Mouse (Mus musculus): ENCODE results near the gene Nectin1. TPM values are rescaled to one million over a fixed set of nuclear protein-coding genes. Genes with fewer than 3 reads are reported as not detected.
A peak's percentile ranks its signal among the peaks of the same experiment; 100 is the strongest.

Gene Nectin1
- polyA plus RNA-seq, 1 experiment from 2014 or later, result 15.2 TPM

DNA sequence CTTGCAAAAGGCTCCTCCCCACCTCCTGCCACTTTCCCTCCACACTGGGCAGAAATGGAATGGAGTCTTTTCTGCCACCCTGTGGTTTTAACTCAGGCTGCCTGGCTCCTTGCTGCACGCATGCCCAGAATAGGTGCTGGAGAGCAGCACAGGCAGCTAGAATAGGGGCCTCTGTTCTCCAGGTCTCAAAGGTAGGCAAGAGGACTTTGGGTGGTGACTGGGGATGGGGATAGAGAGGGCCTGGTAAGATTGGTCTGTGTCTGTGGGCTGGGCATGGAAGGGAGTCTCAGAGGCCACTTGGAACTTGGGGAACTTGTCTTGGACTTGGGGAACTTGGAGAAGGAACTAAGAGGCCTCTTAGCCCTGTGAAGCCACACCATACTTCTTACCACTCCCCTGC, 27.3 kb downstream of the Nectin1 start:
- H3K9ac ChIP-seq, result no peak overlapping the region
- peaks cover 61% of the 10 kb centered on the region for H3K4me1 ChIP-seq
- 82% methylated on average over 1 of the region's 1 CpGs for WGBS
- ATAC-seq (ENCODE audit: low FRiP score, low read depth), result no peak
- no peak overlapping the region for H3K4me3 ChIP-seq
- H3K27me3 ChIP-seq (replicated peaks), result no peaks in the 10 kb centered on the region
- no peak overlapping the region for H3K4me2 ChIP-seq (replicated peaks)
- no peaks in the 10 kb centered on the region for H3K36me3 ChIP-seq
- no peaks in the 10 kb centered on the region for H3K9me3 ChIP-seq
- H3K27ac ChIP-seq, result no peak overlapping the region

DNA sequence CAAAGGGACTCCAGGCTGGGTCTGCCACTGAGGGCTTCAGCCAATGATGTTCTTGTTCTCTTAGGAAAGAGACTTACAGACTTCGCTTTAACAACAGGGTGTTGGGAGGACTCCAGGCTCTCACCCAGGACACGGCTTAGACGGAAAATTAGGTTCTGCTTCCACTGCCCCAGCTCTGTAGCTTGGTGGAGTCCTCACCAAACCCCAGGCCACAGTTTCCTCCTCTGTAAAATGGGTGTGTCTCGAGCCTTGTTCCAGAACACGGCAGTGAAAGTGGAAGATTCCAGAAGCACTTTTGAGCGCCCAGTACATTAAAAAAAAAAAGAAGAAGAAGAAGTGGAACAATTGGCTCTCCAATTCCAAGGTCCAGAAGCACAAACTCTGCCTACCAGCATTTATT, 28.7 kb downstream of the Nectin1 start:
- Histone ChIP-seq H3K9ac (no peak overlapping the region), H3K4me1 (peaks cover 60% of the 10 kb centered on the region), H3K9me3 (no peaks in the 10 kb centered on the region), H3K4me3 (no peak overlapping the region), H3K36me3 (no peaks in the 10 kb centered on the region), H3K27ac (no peak overlapping the region), H3K27me3 (replicated peaks) (no peaks in the 10 kb centered on the region), H3K4me2 (replicated peaks) (no peak overlapping the region)
- ATAC-seq (ENCODE audit: low FRiP score, low read depth), result no peak
- 88% methylated on average over 6 of the region's 6 CpGs for WGBS

DNA sequence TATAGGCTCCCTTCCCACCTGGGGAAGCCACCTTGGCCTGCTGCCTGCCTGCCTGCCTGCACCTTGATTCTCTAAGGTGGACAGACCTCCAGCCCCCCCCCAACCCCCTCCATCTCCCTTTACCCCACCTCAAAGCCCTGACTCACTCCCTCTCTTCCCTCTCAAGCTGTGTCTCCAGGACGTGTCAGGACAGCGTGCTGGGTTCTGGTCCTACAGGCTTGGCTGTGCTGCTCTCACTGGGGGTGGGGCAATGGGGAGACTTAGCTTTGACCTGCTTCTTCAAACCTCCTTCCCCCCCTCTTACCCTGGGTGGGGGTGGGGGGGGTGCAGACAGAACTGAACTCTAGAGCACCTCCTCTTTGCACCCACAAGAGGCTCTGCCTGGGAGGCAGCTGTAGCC, 29.7 kb downstream of the Nectin1 start:
- Histone ChIP-seq H3K9ac (no peak overlapping the region), H3K4me3 (no peak overlapping the region), H3K9me3 (no peaks in the 10 kb centered on the region), H3K27ac (no peak overlapping the region), H3K4me1 (peaks cover 52% of the 10 kb centered on the region), H3K27me3 (replicated peaks) (no peaks in the 10 kb centered on the region), H3K4me2 (replicated peaks) (no peak overlapping the region), H3K36me3 (no peaks in the 10 kb centered on the region)
- 81% methylated on average over 2 of the region's 2 CpGs for WGBS
- no peak for ATAC-seq (ENCODE audit: low FRiP score, low read depth)

DNA sequence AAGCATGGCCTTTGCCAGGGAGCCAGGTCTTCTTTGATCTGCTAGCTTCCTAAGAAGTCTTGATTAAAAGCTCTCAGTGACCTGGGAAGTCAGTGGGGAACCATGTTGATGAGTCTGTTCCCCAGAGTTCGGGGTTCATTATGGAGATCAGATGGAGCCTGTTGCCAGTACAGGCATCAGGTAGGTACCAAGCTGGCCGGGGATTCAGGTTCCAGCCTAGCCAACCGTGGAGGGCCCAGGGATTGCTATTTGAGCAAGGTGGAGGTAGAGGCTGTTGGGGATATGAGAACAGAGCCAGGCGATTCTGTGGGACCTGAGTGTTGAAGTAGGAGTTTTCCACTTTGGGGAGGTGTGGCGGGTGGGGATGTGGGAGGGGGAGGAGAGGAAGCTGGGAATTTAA, 30.6 kb downstream of the Nectin1 start:
- 80% methylated on average over 5 of the region's 5 CpGs for WGBS
- Histone ChIP-seq H3K27ac (no peak overlapping the region), H3K4me1 (peaks cover 43% of the 10 kb centered on the region), H3K4me2 (replicated peaks) (no peak overlapping the region), H3K27me3 (replicated peaks) (no peaks in the 10 kb centered on the region), H3K9me3 (no peaks in the 10 kb centered on the region), H3K4me3 (no peak overlapping the region), H3K9ac (no peak overlapping the region), H3K36me3 (no peaks in the 10 kb centered on the region)
- no peak for ATAC-seq (ENCODE audit: low FRiP score, low read depth)

DNA sequence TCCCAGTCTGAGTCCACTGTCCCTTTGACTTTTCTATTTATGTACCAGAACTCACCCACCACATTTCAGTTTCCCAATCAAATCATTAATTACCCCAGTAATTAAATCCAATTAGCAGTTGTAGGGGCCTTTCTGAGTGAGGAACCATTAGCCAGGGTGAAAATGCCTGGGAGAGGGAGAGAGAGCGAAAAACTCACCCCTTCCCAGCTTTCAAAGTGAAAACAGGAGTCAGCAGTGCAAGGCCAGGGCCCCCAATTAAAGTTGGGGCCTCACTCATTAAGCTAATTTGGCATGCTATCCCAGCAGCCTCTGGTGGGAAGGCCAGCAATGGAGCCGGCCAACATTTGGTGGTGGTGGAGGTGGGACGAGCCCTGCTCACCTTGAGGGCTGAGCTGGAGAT, 32.4 kb downstream of the Nectin1 start:
- H3K4me1 ChIP-seq, result peaks cover 38% of the 10 kb centered on the region
- 72% methylated on average over 3 of the region's 3 CpGs for WGBS
- H3K27ac ChIP-seq, result no peak overlapping the region
- no peak for ATAC-seq (ENCODE audit: low FRiP score, low read depth)
- H3K9ac ChIP-seq, result no peak overlapping the region
- H3K36me3 ChIP-seq, result no peaks in the 10 kb centered on the region
- no peaks in the 10 kb centered on the region for H3K27me3 ChIP-seq (replicated peaks)
- no peaks in the 10 kb centered on the region for H3K9me3 ChIP-seq
- H3K4me2 ChIP-seq (replicated peaks), result no peak overlapping the region
- no peak overlapping the region for H3K4me3 ChIP-seq

DNA sequence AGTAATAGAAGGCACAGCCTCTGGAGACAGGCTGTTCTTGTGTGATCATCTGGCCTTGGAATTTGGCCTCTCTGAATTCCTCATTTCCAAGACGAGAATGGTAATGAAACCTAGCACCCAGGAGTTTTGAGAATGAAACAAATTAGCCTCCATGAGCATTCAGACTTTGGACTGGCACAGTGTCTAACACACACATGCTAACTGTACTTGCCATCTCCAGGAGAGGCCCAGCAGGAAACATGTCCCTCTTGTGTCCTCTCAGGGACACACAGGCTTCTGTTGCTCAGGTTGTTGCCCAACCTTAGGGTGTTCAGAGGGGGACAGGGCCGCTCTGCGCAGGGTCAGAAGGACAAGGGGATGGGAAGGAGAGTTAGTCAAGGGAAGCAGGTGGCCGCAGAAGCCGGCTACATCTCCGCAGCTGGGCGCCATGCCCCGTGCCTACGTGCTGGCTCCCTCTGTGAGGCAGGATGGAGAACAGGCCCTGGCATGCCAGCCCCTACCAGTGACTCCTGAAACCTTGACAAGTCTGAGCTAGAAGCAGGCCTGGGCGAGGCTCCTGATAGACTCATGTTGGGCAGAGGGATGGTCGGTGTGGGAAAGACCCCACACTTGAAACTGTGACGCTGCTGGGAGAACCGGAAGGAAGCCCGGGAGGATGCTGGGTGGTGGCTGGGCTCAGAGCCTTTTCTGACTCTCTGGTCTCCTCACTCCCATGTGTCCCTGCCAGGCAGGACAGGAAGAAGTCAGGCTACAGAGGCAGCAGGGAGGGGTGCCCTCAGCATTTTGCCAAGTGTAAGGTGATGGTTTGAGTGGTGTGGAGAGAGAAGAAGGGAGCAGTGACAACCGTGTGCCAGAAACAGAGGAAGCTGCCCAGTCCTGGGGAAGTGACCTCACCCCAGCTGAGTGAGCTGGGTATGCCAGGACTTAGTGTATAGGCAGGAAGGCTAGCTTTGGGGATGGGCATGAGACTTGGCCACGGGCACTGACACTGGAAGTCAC, 33.9 kb downstream of the Nectin1 start:
- H3K4me1 ChIP-seq, result peaks cover 48% of the 10 kb centered on the region
- no peak overlapping the region for H3K4me2 ChIP-seq (replicated peaks)
- 81% methylated on average over 16 of the region's 16 CpGs for WGBS
- no peak overlapping the region for H3K27ac ChIP-seq
- no peaks in the 10 kb centered on the region for H3K36me3 ChIP-seq
- H3K9ac ChIP-seq, result no peak overlapping the region
- no peak overlapping the region for H3K4me3 ChIP-seq
- ATAC-seq (ENCODE audit: low FRiP score, low read depth), result no peak
- H3K9me3 ChIP-seq, result no peaks in the 10 kb centered on the region
- H3K27me3 ChIP-seq (replicated peaks), result no peaks in the 10 kb centered on the region

DNA sequence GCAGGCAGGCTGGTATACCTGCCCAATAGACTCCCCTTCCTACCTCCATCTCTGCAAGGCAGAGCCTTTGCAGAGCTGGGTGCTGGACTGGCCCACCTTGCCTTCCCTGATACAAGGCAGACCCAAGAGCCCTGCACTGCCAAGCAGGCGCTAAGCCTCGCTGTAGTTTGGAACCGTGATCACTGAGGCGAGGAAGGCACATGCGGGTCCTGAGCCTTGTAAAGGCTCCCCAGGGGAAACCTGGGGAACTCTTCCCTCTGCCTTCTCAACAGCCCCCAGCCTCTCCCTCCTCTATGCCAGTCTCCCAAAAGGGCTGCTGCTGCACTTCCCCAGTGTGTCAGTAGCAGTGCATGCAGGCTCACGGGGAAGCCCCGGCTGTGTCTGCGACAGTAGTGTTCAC, 37.1 kb downstream of the Nectin1 start:
- Histone ChIP-seq H3K27me3 (replicated peaks) (no peaks in the 10 kb centered on the region), H3K9ac (0 out of 2 replicates have a peak overlapping the region, but pooled peaks have one; percentile 10), H3K27ac (0 out of 2 replicates have a peak overlapping the region, but pooled peaks have one; percentile 20), H3K4me3 (no peak overlapping the region), H3K36me3 (no peaks in the 10 kb centered on the region), H3K4me2 (replicated peaks) (peak overlapping the region; percentile 0; the same call in 1 of the 2 replicates), H3K4me1 (peaks cover 43% of the 10 kb centered on the region), H3K9me3 (no peaks in the 10 kb centered on the region)
- 62% methylated on average over 8 of the region's 8 CpGs for WGBS
- no peak for ATAC-seq (ENCODE audit: low FRiP score, low read depth)

DNA sequence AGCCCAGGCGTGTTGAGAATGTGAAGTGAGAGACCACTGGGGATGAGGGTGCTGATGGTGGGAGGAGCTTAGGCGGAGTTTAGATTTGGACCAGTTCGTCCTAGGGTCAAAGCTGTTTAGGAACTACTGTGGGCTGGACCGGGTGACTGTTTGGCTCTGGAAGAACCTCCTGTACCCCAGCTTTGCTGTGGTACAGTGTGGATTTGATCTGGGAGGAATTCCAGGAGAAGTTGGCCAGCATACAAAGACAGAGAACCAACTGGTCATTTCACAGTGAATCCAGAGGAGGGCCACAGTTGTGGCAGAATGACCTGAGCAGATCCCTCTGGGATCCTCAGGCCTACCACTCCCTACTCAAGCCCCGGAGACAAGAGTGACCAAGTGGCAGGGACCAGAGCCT, 38.6 kb downstream of the Nectin1 start:
- 68% methylated on average over 5 of the region's 5 CpGs for WGBS
- H3K27ac ChIP-seq, result no peak overlapping the region
- H3K36me3 ChIP-seq, result no peaks in the 10 kb centered on the region
- H3K4me2 ChIP-seq (replicated peaks), result no peak overlapping the region
- no peaks in the 10 kb centered on the region for H3K9me3 ChIP-seq
- H3K4me3 ChIP-seq, result no peak overlapping the region
- ATAC-seq (ENCODE audit: low FRiP score, low read depth), result no peak
- no peak overlapping the region for H3K9ac ChIP-seq
- H3K4me1 ChIP-seq, result peaks cover 41% of the 10 kb centered on the region
- H3K27me3 ChIP-seq (replicated peaks), result no peaks in the 10 kb centered on the region

DNA sequence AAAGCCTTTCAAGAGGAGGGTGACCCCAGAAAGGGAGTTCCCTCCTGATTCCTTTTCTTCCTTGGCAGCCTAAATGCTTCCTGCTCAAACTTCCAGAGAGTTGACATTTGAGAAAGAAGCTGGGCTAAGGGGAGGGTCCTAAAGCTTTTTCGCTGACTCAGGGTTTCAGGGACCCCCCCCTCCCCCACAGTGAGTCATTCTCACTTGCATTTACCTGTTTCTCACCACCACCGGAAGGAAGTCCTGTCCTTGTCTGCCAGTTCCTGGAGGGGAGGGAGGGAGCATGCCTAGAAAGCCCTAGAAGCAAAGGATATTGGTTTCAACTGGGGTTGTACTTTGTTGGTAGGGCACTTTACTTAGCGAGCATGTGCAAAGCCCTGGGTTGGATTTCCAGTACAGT, 40.2 kb downstream of the Nectin1 start:
- no peak for ATAC-seq (ENCODE audit: low FRiP score, low read depth)
- Histone ChIP-seq H3K36me3 (no peaks in the 10 kb centered on the region), H3K27ac (no peak overlapping the region), H3K4me1 (peaks cover 48% of the 10 kb centered on the region), H3K9ac (no peak overlapping the region), H3K27me3 (replicated peaks) (no peaks in the 10 kb centered on the region), H3K9me3 (no peaks in the 10 kb centered on the region), H3K4me3 (no peak overlapping the region), H3K4me2 (replicated peaks) (no peak overlapping the region)
- 59% methylated on average over 3 of the region's 3 CpGs for WGBS

DNA sequence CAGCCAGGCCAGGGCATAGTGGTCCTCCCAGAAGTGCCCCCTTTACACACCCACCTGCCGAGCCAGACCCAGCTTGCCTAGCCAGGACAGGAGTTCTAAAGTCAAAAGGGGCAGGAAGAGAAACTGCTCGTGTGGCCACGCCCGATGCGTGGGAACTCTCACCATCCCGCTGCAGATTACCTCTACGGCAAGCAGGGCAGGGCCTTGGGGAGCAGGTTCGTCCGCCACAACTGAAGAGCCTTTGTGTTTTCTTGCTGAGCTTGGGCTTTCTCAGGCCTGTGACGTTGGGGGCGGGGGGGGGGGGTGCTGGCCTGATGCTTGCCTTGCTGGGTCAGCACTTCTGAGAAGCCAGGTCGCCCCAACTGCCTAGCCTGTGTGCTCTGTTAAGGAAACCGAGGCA, 41.1 kb downstream of the Nectin1 start:
- Histone ChIP-seq H3K9me3 (no peaks in the 10 kb centered on the region), H3K4me1 (peaks cover 48% of the 10 kb centered on the region), H3K36me3 (no peaks in the 10 kb centered on the region), H3K27me3 (replicated peaks) (no peaks in the 10 kb centered on the region), H3K4me3 (no peak overlapping the region), H3K4me2 (replicated peaks) (no peak overlapping the region), H3K27ac (no peak overlapping the region), H3K9ac (no peak overlapping the region)
- no peak for ATAC-seq (ENCODE audit: low FRiP score, low read depth)
- WGBS, result 65% methylated on average over 13 of the region's 13 CpGs

DNA sequence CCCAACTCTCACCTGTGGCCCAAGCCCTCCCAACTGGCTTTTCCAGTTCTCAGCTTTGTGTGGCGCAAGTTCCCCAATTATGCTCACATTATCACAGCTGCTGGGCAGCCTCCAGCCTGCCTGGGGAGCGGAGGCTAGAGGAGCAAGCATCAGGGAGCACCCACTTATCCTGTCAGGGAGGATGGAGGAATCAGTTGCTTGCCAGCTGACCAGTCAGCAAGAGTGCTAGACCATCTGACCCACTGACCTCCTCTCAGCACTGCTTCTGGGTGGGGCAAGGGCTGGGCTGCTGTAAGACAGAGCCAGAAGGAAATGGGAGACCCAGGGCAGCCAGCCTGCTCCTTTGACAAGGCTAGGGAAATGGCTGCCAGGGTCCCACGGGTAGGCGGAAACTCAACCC, 43.8 kb downstream of the Nectin1 start:
- Histone ChIP-seq H3K9ac (no peak overlapping the region), H3K4me2 (replicated peaks) (no peak overlapping the region), H3K9me3 (no peaks in the 10 kb centered on the region), H3K4me1 (peaks cover 26% of the 10 kb centered on the region), H3K27ac (peak overlapping the region; percentile 7; the same call in 1 of the 2 replicates), H3K36me3 (peaks cover 14% of the 10 kb centered on the region), H3K27me3 (replicated peaks) (no peaks in the 10 kb centered on the region), H3K4me3 (no peak overlapping the region)
- no peak for ATAC-seq (ENCODE audit: low FRiP score, low read depth)
- 69% methylated on average over 4 of the region's 4 CpGs for WGBS

DNA sequence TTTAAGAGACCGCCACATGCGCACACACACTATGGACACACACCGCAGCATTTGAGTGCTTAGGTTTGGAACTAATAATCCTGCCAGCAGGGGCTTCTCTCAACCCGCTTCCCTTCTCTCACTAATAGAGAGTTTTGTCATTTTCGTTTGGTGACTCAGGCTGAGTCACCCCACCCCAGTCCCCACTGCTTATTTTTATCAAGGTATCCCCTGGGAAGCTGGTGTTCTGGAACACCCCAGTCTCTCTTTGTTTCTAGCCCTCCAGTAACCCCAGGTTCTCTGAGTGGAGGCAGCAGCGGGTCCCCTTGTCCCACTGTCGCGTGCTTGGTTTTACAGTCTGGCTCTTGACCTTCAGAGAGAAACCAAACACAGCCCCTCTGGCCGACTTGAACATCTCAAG, 48.9 kb downstream of the Nectin1 start:
- 90% methylated on average over 9 of the region's 9 CpGs for WGBS

DNA sequence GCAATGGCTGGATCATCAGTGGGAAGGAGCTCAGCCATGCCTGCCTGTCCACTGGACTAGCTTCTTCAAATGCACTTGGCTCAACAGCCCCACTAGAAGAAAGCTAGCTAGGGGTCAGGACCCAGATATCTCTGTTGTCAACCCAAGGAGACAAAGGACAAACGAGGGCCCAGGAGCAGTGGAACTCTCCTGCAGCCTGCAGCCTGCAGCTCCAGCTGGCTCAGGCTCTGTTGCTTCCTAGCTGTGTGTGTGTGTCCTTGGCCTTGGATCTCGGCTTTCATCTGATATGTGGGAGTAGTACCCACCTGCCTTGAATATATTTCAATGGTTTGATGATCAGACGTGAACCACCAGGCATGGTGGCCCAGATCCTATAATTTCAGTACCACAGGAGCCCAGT, 49.6 kb downstream of the Nectin1 start:
- no peak overlapping the region for H3K4me2 ChIP-seq (replicated peaks)
- no peaks in the 10 kb centered on the region for H3K9me3 ChIP-seq
- no peak overlapping the region for H3K4me3 ChIP-seq
- no peak overlapping the region for H3K9ac ChIP-seq
- no peaks in the 10 kb centered on the region for H3K27me3 ChIP-seq (replicated peaks)
- no peak overlapping the region for H3K27ac ChIP-seq
- 86% methylated on average over 3 of the region's 3 CpGs for WGBS
- H3K36me3 ChIP-seq, result peaks cover 51% of the 10 kb centered on the region
- H3K4me1 ChIP-seq, result peaks cover 19% of the 10 kb centered on the region
- no peak for ATAC-seq (ENCODE audit: low FRiP score, low read depth)

More for the DNA sequence above, 48.9 kb downstream of the Nectin1 start:
- H3K9ac ChIP-seq, result no peak overlapping the region
- peaks cover 51% of the 10 kb centered on the region for H3K36me3 ChIP-seq
- H3K4me3 ChIP-seq, result no peak overlapping the region
- no peaks in the 10 kb centered on the region for H3K27me3 ChIP-seq (replicated peaks)
- peaks cover 24% of the 10 kb centered on the region for H3K4me1 ChIP-seq
- no peak overlapping the region for H3K4me2 ChIP-seq (replicated peaks)
- no peak overlapping the region for H3K27ac ChIP-seq
- H3K9me3 ChIP-seq, result no peaks in the 10 kb centered on the region
- no peak for ATAC-seq (ENCODE audit: low FRiP score, low read depth)

All from neural tube, embryonic 12.5 days (tissue).